Mouse (Mus musculus): ENCODE results near the gene Gtpbp2.

DNA sequence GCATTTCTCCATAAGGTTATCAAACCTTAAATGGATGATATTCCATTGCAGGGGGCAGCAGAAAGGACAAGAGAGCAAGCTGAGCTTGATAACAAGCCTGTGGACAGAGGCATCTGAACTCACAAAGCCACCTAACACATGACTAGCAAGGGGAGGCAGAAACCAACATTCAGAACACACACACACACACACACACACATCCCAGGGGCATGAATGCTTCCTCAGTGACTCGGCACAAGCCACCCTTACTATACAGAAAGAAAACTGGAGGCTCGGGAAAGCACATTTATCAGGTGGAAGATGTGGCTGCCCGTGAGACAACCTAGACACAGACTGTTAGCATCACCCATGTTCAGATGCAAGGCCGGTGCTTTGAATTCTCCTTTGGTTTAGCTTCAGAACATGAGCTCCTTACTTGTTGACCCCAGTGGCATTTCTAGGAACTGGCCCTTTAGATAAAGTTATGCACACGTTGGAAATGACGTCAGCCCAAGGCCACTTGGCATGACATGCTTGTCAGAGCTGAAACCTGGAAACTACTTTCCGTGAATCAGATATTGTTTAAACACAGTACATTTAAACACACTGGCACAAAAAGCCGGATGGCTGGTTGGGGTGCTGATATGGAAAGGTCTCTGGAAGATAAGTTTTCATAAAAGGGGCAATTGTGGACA is 22.1 kb upstream of the Gtpbp2 start:
- TF ChIP-seq CTCF (IDR thresholded peaks at IDR 0.05; ENCODE audit: low read depth, low read length) (no peak), POLR2AphosphoS5 (IDR thresholded peaks at IDR 0.05; ENCODE audit: insufficient replicate concordance, low read depth, low read length) (no peak), GATA1 (IDR thresholded peaks at IDR 0.05; ENCODE audit: borderline replicate concordance, low read length) (no peak)

Measured in G1E (cell line).